Mouse (Mus musculus) liver, embryonic 14.5 days (tissue): ENCODE data around the gene Apod. TPM values are rescaled to one million over a fixed set of nuclear protein-coding genes. Genes with fewer than 3 reads are reported as not detected.

Experiments
- ATAC-seq: fragments of 200-750 bp; cut with Nextera tagmentation; 2 replicates; pipeline ENCODE4 v1.8.0; 2017; ENCODE audit warnings: moderate number of reproducible peaks, mild to moderate bottlenecking, moderate library complexity; ENCODE audit not compliant: insufficient read depth
- DNase-seq, 3 experiments: peaks; one replicate each; pipeline ENCODE4 v3.0.0-alpha.2; 2012 to 2013; ENCODE audit warnings: low read depth in 3 of 3, low spot score in 3 of 3
- H3K27ac ChIP-seq: fragments of 300-500 bp; sonication (generic); 2 replicates; pipeline ENCODE4 v1.5.1; 2014; ENCODE audit warnings: moderate library complexity, mild to moderate bottlenecking, control low read depth, inconsistent platforms
- H3K27me3 ChIP-seq: fragments of 300-500 bp; sonication (generic); 2 replicates; pipeline ENCODE4 v1.6.1; 2014; ENCODE audit warnings: mild to moderate bottlenecking, low read length, moderate library complexity; ENCODE audit not compliant: control insufficient read depth, insufficient read depth
- H3K36me3 ChIP-seq: fragments of 300-500 bp; sonication (generic); replicated peaks from 2 replicates; pipeline ENCODE4 v1.6.1; 2014; ENCODE audit warnings: low read depth; ENCODE audit not compliant: control insufficient read depth, insufficient read depth
- H3K4me1 ChIP-seq, 2 experiments: fragments of 200-500 bp in 1 of 2; fragments of 300-500 bp in 1 of 2; sonication (generic) in 1 of 2; replicated peaks; 2 replicates each; pipeline ENCODE4 v1.6.1; 2012 to 2014; ENCODE audit warnings: antibody characterized with exemption in 1 of 2, inconsistent platforms in 1 of 2, low read length in 1 of 2; ENCODE audit not compliant: control insufficient read depth in 2 of 2, insufficient read depth in 2 of 2
- H3K4me2 ChIP-seq: fragments of 300-500 bp; sonication (generic); 2 replicates; pipeline ENCODE4 v1.6.1; 2014; ENCODE audit warnings: low read depth, mild to moderate bottlenecking, control low read depth, moderate library complexity
- H3K4me3 ChIP-seq, 2 experiments: fragments of 200-500 bp in 1 of 2; fragments of 300-500 bp in 1 of 2; sonication (generic) in 1 of 2; 2 replicates each; pipeline ENCODE4 v1.5.1; 2012 to 2014; ENCODE audit warnings: low read depth in 2 of 2, low read length in 2 of 2, mild to moderate bottlenecking in 2 of 2, control low read depth in 1 of 2, inconsistent platforms in 1 of 2, moderate library complexity in 1 of 2; ENCODE audit not compliant: insufficient read depth in 1 of 2
- H3K9ac ChIP-seq: fragments of 300-500 bp; sonication (generic); replicated peaks from 2 replicates; pipeline ENCODE4 v1.6.1; 2014; ENCODE audit warnings: mild to moderate bottlenecking, control low read depth, moderate library complexity
- H3K9me3 ChIP-seq: fragments of 300-500 bp; sonication (generic); 2 replicates; pipeline ENCODE4 v1.6.1; 2016; ENCODE audit warnings: low read length, mixed read lengths; ENCODE audit not compliant: control insufficient read depth
- CTCF ChIP-seq: IDR thresholded peaks from 2 replicates; pipeline ENCODE4 v1.5.1; 2016; ENCODE audit warnings: antibody characterized with exemption, low read depth, control low read depth
- EP300 ChIP-seq: IDR thresholded peaks from 2 replicates; pipeline ENCODE4 v1.6.1; 2016; ENCODE audit warnings: antibody characterized with exemption, low read depth
- WGBS: fragments of 180-500 bp; shearing (Covaris S2); extraction: QIAGEN DNeasy Blood & Tissue Kit; methylation state at CpG from one replicate; pipeline ENCODE4 v1.1.7; 2014; ENCODE audit not compliant: insufficient replicate concordance; 5-methylcytosine and 5-hydroxymethylcytosine counted together
- polyA plus RNA-seq, 2 experiments: library from polyadenylated mRNA; depleted of rRNA in 1 of 2; stranded (reverse) in 1 of 2; unstranded in 1 of 2; fragments of >200 nt; fragmentation: Nextera tagmentation in 1 of 2; extraction: Ambion mirVana in 1 of 2; gene quantifications; 2 replicates each; pipeline versions ENCODE4 v1.2.1 to v1.2.3; 2012 to 2014

Apod gene
- polyA plus RNA-seq, 2 experiments, result 0.11 TPM; not detected in 1

- H3K9ac ChIP-seq, result no peak overlapping the region
- ATAC-seq, result no peak
- no peaks in the 10 kb centered on the region for H3K9me3 ChIP-seq
- H3K27ac ChIP-seq, result no peak overlapping the region
- peaks cover 0 to 9% of the 10 kb centered on the region in 2 experiments; a peak in 3 of 4 replicates for H3K4me1 ChIP-seq
- WGBS, result 57% methylated on average over 6 of the region's 6 CpGs
- no peak for DNase-seq
- TF ChIP-seq CTCF (no peak), EP300 (no peak)
- no peaks in the 10 kb centered on the region for H3K36me3 ChIP-seq
- no peaks in the 10 kb centered on the region for H3K27me3 ChIP-seq
- H3K4me2 ChIP-seq, result no peak overlapping the region
- H3K4me3 ChIP-seq, result no peak overlapping the region
Measured at GRCm38 (mm10) chr16:31355882-31356281, 41.3 kb upstream of the Apod start.

- no peaks in the 10 kb centered on the region for H3K27me3 ChIP-seq
- 19% methylated on average over 17 of the region's 17 CpGs for WGBS
- H3K9ac ChIP-seq, result no peak overlapping the region
- H3K9me3 ChIP-seq, result no peaks in the 10 kb centered on the region
- H3K36me3 ChIP-seq, result no peaks in the 10 kb centered on the region
- no peak overlapping the region for H3K27ac ChIP-seq
- H3K4me2 ChIP-seq, result no peak overlapping the region
- H3K4me1 ChIP-seq, result peaks cover 0 to 9% of the 10 kb centered on the region in 2 experiments; a peak in 3 of 4 replicates
- peak; percentile 30 to 39 (median 32) for DNase-seq
- no peak overlapping the region for H3K4me3 ChIP-seq
- TF ChIP-seq CTCF, result peak; percentile 87
- no peak for TF ChIP-seq EP300
- peak; percentile 23; the same call in 1 of the 2 replicates for ATAC-seq
Measured at GRCm38 (mm10) chr16:31354341-31355329, 40.0 kb upstream of the Apod start.

GRCm38 (mm10) chr16:31352996-31353395 lies 38.4 kb upstream of the Apod start:
- ATAC-seq (no peak), DNase-seq (no peak)
- Histone ChIP-seq H3K4me2 (no peak overlapping the region), H3K27ac (no peak overlapping the region), H3K4me1 (0 out of 4 replicates have a peak, but pooled peaks cover 0 to 2% of the 10 kb centered on the region in 2 experiments), H3K4me3 (no peak overlapping the region), H3K27me3 (no peaks in the 10 kb centered on the region), H3K9me3 (no peaks in the 10 kb centered on the region), H3K36me3 (no peaks in the 10 kb centered on the region), H3K9ac (no peak overlapping the region)
- WGBS, result 42% methylated on average over 4 of the region's 4 CpGs
- TF ChIP-seq EP300 (no peak), CTCF (peak; percentile 56)

GRCm38 (mm10) chr16:31347581-31347980 lies 33.0 kb upstream of the Apod start:
- Histone ChIP-seq H3K4me3 (no peak overlapping the region), H3K9ac (no peak overlapping the region), H3K27me3 (no peaks in the 10 kb centered on the region), H3K4me1 (no peaks in the 10 kb centered on the region), H3K9me3 (no peaks in the 10 kb centered on the region), H3K36me3 (no peaks in the 10 kb centered on the region), H3K4me2 (no peak overlapping the region), H3K27ac (no peak overlapping the region)
- DNase-seq (no peak), ATAC-seq (no peak)
- 14% methylated on average over 14 of the region's 14 CpGs for WGBS
- TF ChIP-seq EP300 (no peak), CTCF (peak; percentile 50)

- Histone ChIP-seq H3K4me1 (no peaks in the 10 kb centered on the region), H3K4me2 (no peak overlapping the region), H3K27me3 (no peaks in the 10 kb centered on the region), H3K36me3 (no peaks in the 10 kb centered on the region), H3K27ac (no peak overlapping the region), H3K9me3 (no peaks in the 10 kb centered on the region), H3K4me3 (no peak overlapping the region), H3K9ac (no peak overlapping the region)
- 50% methylated on average over 2 of the region's 2 CpGs for WGBS
- TF ChIP-seq CTCF (no peak), EP300 (no peak)
- no peak for DNase-seq
- no peak for ATAC-seq
Measured at GRCm38 (mm10) chr16:31342966-31343365, 28.4 kb upstream of the Apod start.
